Mouse (Mus musculus) monocyte, adult 2 months (primary cell): ENCODE measurements around the gene Gm4881.

ENCODE experiments used
- DNase-seq, 2 experiments: peaks; one replicate each; pipeline ENCODE4 v3.0.0; 2022; ENCODE audit warnings: low spot score in 2 of 2, low read depth in 1 of 2

Gm4881 gene

GRCm38 (mm10) chr7:24954450-24954849, 10.2 kb upstream of the Gm4881 start:
- no peak for DNase-seq

- no peak for DNase-seq
Measured at GRCm38 (mm10) chr7:24953966-24954365, 9.7 kb upstream of the Gm4881 start.

GRCm38 (mm10) chr7:24949958-24950623, 5.8 kb upstream of the Gm4881 start:
- peak; percentile 52 to 70 for DNase-seq

- no peak for DNase-seq
Measured at GRCm38 (mm10) chr7:24948774-24949173, 4.5 kb upstream of the Gm4881 start.

GRCm38 (mm10) chr7:24947316-24948048, 3.2 kb upstream of the Gm4881 start:
- no peak for DNase-seq

- no peak for DNase-seq
Measured at GRCm38 (mm10) chr7:24943641-24944040, 653 bp downstream of the Gm4881 start.

- DNase-seq = no peak
Measured at GRCm38 (mm10) chr7:24931651-24932050, 12.6 kb downstream of the Gm4881 start.

- DNase-seq = no peak
Measured at GRCm38 (mm10) chr7:24930475-24930874, 13.8 kb downstream of the Gm4881 start.

- no peak for DNase-seq
Measured at GRCm38 (mm10) chr7:24919728-24920127, 24.6 kb downstream of the Gm4881 start.

GRCm38 (mm10) chr7:24918763-24919323, 25.5 kb downstream of the Gm4881 start:
- no peak for DNase-seq

- DNase-seq = no peak
Measured at GRCm38 (mm10) chr7:24912480-24912879, 31.8 kb downstream of the Gm4881 start.

- no peak for DNase-seq
Measured at GRCm38 (mm10) chr7:24907211-24907748, 37.0 kb downstream of the Gm4881 start.

- DNase-seq = no peak
Measured at GRCm38 (mm10) chr7:24906551-24906950, 37.7 kb downstream of the Gm4881 start.

GRCm38 (mm10) chr7:24904936-24905335, 39.4 kb downstream of the Gm4881 start:
- DNase-seq = peak in 1 of 2 experiments; percentile 51

- peak; percentile 96 to 98 for DNase-seq
Measured at GRCm38 (mm10) chr7:24904070-24904483, 40.2 kb downstream of the Gm4881 start.

- DNase-seq = no peak
Measured at GRCm38 (mm10) chr7:24903444-24903825, 40.9 kb downstream of the Gm4881 start.

GRCm38 (mm10) chr7:24902630-24903443, 41.5 kb downstream of the Gm4881 start, which contains the start of gene Arhgef1:
TSS of gene Arhgef1 (plus strand) at chr7:24902912.
- peak in 1 of 2 experiments; percentile 34 for DNase-seq

- no peak for DNase-seq
Measured at GRCm38 (mm10) chr7:24902264-24902629, 42.0 kb downstream of the Gm4881 start.

- DNase-seq = no peak
Measured at GRCm38 (mm10) chr7:24901842-24902241, 42.5 kb downstream of the Gm4881 start.

- DNase-seq = no peak
Measured at GRCm38 (mm10) chr7:24901114-24901513, 43.2 kb downstream of the Gm4881 start.

- DNase-seq = no peak
Measured at GRCm38 (mm10) chr7:24897959-24898358, 46.3 kb downstream of the Gm4881 start.
